Mouse (Mus musculus) adrenal gland, adult 2 months (tissue): ENCODE measurements around the gene Rars2. TPM values are rescaled to one million over a fixed set of nuclear protein-coding genes. Genes with fewer than 3 reads are reported as not detected.
"Not testable (repeated sequence)": the region's sequence is repeated elsewhere in the genome, so short reads cannot be mapped to it uniquely, and the experiment has no call there.

Experiments
- DNase-seq: peaks from one replicate; pipeline ENCODE4 v3.0.0; 2021
- long read RNA-seq: library from polyadenylated mRNA; stranded (forward); transcript quantifications from one replicate; pipeline ENCODE4 v2.0.0, GENCODE M21; 2021
- polyA plus RNA-seq: library from polyadenylated mRNA; depleted of rRNA; stranded (reverse); fragments of >200 nt; gene quantifications from 2 replicates; pipeline ENCODE4 v1.2.3, GENCODE M21; 2012; rRNA removed
- total RNA-seq, 2 experiments: library from RNA; stranded (reverse); gene quantifications; 2 replicates each; pipeline ENCODE4 v1.2.3; 2021

Rars2 gene
- total RNA-seq (10 to 100 TPM; 35.8 to 36.5 TPM), polyA plus RNA-seq (3.3 and 3.9 TPM in 2 replicates)
- long read RNA-seq, transcript Rars2-201 (20 exons, 1,868 nt) = major isoform, 28 of 32 reads
- long read RNA-seq, partial matches to known transcripts = 0 of 32 reads
- long read RNA-seq, other reads (novel, unspliced or antisense) = 4 of 32 reads

DNA sequence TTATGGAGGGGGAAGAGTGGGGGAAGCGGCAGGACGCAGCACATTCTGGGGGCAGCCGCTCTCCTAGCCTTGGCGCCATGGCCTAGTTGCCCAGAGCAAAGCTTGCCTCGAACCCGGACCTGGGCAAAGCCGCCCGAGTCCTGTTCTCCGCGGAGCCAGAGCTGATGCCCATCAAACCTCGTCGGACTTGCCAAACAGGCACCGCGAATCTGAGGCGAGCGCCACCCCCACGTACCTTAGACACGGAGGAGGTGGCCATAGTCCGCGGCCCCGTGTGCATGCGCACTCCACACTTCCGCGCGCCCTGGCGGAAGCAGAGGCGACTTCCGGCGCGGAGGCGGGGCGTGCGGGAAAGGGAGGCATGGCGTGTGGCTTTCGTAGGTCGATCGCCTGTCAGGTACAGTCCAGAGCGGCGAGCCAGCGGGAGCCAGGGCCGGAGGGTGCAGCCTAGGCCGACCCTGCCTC, at the start of gene Rars2, which contains the start of gene Orc3:
Gene Rars2 (plus strand): TSS at position 328 of the 465 bp plus-strand sequence.
Gene Orc3 (minus strand): TSS at position 315 of the 465 bp plus-strand sequence.
- peak; percentile 95 for DNase-seq

DNA sequence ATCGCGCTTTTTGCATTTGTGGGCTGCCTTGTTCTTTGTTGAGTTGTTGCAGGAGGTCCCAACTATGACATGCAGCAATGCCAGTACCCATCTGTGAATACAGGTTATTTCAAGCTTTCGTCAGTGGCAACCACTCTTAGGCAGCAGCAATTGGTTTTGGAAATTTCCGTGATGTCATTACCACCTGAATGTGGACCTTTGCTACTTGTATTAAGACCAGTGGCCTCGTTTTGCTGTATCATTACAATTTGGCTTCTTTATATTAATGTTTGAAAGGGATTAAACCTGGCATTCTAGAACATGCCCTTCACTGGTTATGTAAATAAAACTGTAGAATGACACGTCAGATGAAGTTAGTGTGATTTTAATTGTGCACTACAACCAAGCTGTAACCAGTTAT, 48.5 kb upstream of the Rars2 start:
- no peak for DNase-seq

DNA sequence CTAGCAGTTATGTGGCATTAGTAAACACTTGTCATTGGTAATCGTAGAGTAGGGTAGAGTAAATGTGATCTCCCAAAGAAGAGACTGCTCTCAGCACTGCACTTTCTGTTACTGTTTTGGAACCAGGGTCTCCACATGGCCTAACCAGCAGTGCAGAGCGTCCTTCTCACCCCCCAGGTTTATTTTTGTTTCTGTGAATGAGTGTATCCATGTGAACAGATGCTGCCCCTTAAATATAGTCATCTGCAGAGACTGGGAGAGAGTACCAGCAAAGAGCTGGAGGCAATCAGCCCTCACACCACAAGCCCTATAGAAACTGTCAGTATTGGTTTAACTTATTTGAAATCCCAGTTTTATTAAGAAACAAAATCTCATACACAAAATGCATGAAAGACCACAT, 41.9 kb upstream of the Rars2 start:
- no peak for DNase-seq

DNA sequence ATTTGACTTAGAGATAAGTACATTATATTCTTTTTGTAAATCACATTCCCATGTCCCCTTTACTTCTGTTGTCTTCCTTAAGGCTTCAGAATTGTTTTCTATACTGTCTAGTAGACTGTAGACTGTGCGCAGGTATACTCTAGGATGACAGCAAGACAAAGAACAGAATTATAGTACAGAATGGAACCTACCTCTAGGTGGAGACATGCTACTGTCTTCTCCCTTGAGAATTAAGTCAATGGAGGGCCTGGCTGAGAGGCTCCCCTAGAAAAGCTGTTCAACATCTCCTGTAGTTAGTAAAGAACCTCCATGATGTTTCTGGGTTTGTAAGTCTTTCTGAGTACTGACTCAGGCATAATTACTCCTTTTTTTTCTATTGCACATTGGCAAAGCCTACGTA, 37.7 kb upstream of the Rars2 start:
- no peak for DNase-seq

DNA sequence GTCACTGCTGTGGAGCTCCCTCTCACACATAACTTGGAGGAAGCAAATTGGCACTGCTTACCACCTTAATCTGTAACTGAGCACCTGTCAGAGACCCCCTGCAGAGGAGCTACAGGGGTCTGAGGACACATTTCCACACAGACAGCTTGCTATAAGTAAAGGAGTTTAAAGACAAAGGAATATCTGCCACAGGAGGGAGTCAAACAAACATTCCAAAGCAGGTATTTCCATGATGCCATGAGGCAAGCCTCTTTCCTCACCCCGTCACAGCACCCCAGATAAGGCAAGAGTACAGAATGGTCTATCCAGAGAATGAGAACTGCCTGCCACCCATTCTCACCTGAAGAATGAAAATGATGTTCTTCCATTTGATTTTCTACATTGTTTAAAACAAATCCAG, 35.5 kb upstream of the Rars2 start:
- no peak for DNase-seq

DNA sequence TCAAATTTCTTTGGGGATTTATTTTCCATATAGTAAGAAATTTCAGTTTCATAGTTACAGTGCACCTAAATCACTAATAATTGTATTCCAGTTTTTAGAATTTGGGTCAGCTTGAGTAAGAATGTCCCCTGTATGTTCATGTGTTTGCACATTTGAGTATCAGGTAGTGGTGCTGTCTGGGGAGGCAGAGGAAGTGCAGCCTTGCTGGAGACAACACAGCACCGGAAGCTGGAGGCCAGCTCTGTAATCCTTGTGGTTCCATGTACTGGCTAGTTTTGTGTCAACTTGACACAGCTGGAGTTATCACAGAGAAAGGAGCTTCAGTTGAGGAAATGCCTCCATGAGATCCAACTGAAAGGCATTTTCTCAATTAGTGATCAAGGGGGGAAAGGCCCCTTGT, 33.3 kb upstream of the Rars2 start:
- not testable (repeated sequence) for DNase-seq

DNA sequence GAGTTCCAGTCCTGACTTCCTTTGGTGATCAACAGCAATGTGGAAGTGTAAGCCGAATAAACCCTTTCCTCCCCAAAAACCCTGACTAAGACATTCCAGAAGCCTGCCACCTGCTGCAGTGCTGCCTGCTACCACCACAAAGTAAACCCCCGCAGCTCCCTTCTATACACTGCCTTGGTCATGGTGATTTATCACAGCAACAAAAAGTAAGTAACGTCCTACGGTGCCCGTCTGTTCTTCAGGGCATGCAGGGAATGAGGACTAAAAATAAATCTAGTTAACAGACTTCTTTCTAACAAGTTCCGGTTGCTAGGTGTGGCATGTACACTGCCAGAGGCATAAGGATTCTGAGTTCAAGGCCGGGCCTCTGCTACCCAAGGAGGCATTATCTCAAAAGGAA, 32.8 kb upstream of the Rars2 start:
- DNase-seq = peak; percentile 17

DNA sequence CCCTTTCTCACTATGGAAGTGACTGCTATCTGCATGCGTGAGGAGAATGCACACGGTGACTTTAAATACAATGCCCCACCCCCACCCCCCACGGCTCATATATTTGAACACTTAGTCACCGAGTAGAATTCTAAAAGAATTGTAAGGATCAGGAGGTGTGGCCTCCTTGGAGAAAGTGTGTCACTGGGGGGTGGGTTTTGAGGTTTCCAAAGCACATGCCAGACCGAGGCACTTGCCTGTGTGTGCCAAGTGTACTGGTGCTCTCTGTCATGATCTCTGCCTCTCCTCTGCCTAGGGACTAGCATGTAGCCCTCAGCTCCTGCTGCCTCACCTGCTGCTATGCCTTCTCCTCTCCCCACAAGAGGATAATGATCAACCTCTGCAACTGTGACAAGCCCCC, 32.3 kb upstream of the Rars2 start:
- peak; percentile 32 for DNase-seq

DNA sequence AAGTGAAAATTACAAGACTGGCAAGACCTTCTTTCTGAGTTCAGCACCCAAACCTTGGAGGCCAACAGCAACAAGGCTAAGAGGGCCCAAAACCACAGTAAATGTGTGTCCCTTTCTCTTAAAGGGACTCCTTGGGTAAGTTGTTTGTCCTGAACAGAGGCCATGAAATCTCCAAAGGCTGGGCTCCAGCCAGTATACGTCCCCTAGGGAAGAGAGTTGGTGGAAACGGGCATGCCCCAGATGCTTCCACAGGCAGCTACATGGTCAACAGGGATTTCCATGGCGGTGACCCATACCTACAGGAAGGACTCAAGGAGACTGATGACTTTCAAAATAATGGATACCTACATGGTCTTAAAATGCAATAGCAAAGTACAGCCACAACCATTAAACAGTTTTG, 31.3 kb upstream of the Rars2 start:
- no peak for DNase-seq

DNA sequence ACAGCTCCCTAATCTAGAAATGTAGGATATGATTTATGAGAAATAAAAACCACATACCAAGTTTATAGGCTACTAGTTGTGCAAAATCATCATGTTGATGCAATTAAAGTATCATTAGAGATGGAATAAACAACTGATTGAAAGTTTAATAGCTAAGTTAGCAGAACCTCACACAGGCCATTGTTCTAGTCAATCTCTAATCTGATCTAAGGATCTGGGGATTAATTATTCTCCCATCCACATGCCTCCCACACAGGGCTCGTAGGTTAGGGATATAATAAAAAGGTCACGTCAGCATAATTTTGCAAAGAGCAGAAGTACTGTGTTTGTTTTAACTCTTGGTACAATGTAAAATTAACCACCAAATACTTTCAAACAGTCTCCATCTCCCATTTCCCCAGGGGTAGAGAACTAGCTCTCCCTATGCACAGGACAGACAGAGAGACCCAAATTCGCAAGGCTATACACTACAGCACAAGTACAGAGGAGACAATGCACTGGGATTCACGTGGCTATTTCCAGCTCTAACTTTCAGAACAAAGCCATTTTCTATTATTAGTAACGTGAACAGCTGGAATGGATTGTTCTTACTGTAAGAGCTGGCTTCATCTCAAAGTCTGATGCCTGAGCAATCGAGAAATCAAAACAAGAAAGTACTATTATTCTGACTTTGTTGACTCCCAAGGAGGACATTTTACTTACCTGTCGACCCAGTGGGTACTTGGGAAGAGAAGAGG, 29.7 kb upstream of the Rars2 start:
- no peak for DNase-seq

DNA sequence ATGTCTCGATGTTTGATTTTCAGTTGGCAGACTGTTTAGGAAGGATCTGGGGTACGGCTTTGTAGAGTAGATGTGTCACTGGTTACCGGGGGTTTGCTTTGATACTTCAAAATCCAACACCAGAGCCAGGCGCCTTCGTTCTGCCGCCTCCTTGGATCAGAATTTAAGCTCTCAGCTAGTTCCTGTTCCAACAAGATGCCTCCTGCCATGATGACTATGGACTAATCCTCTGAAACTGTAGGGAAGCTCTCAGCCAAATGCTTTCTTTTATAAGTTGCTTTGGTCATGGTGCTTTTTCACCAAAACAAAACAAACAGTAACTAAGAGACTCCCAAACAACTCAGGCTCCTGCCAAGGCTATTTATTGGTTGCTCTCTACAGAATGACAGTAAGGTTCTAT, 11.6 kb upstream of the Rars2 start:
- no peak for DNase-seq

DNA sequence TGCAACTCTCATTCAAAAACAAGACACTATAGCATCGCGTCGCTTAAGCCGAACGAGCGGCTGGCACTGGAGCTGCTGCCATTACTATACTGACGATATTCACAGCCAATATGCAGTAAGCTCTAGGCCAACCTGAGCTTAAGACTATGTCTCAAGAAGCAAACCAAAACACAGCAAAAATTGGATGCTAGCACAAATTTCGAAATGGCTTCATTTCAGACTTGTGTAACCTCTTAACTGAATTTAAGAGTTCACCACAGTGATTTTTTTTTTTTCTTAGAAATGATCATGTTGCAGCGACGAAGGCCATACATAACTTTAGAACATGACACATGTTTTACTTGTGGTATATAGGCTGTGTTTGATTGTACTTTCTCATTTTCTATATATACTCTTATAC, 8.1 kb upstream of the Rars2 start:
- DNase-seq = no peak

DNA sequence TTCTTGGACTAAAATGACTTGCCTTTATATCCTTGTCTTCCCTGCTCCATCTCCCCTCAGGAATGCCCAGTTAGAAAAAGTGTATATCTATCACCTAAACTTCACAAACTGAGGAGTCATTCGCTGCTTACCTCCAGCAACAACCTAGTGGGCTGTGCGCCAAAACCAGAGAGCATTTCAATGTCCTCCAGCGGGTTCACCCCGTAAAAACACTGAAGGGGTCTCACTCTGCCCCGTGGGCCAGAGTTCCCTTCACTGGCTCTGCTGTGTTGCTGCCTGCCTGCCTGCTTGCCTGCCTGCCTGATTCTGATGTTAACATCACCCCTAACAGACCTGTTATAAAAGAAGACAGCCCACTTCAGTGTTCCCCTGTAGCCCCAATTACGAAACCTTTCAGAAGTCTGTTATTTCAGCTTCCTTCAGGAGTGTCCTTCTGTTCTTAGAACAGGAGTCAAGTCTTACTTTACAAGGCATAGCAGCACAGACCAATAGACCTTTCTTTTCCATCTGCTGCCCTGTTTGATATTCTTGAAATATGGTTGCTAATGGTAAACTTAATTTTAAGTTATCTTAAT, 1.1 kb upstream of the Rars2 start:
- peak; percentile 15 for DNase-seq

DNA sequence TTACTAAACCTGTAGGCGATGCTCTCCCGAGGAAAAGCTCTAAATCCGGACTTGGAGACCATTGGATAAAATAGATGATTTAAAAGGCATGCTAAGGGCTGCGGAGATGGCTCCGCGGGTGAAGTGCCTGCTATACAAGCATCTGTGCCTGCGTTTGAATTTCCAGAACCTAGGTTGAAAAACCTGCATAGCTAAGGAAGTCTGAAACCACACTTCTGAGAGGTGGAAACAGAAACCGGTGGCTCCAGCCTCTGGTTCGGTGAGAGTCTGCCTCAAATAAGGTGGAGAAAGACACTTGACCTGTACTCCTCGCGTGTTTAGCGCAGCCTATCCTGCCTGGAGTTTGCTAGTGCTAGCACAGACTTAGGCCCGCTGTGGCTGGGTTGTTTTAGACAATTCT, 546 bp downstream of the Rars2 start:
- DNase-seq = peak; percentile 23

DNA sequence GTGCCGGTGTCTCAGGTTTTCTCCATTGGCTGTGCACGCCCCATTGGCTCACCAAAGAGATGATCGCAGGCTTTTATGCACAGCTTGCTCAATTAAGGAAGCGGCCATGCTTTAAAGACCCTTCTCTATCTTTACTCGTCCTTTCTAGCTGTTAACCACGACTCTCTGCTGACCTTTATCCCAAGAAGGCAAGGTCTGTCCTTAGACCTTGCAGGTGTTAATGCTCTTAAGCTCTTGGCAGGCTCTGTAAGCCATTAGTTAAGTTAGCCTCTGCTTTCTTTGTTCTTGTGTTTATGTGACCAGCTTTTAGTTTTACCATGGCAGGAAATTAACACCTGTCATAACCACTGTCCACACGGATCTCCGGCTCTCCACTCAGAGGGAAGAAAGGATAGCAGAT, 1.4 kb downstream of the Rars2 start:
- no peak for DNase-seq

DNA sequence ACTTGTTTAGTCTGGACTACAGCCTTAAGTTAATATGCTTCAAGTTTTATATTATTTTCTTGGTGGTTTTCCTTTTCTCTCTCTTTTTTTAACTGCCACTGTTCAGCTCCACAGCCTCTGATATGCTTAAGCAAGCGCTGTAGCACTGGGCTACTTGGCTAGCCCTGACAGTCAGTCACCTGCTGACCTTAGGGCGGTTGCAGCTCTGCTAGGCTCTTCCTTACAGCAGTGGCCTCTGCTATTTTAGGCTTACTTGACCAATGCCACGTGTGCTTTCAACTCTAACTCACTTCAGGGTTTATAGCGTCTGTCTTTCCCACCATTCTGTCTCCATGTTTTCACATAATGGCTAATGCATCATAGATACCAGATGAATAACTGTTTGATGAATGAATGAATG, 10.8 kb downstream of the Rars2 start:
- peak; percentile 26 for DNase-seq

DNA sequence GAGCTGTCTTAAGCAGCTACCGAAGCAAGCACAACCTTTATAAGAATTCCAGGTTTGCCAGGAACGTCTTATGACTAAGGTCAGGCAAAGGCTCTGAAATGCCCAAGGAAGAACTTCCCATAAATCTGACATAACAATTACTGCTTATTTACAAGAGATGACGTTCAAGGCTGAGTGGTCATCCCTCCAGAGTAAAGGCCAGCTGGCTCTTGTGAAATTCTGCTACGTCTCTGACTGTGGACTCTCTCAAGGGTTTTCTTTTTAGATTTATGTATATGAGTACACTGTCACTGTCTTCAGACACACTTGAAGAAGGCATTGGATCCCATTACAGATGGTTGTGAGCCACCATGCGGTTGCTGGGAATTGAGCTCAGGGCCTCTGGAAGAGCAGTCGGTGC, 11.6 kb downstream of the Rars2 start:
- DNase-seq = peak; percentile 71

DNA sequence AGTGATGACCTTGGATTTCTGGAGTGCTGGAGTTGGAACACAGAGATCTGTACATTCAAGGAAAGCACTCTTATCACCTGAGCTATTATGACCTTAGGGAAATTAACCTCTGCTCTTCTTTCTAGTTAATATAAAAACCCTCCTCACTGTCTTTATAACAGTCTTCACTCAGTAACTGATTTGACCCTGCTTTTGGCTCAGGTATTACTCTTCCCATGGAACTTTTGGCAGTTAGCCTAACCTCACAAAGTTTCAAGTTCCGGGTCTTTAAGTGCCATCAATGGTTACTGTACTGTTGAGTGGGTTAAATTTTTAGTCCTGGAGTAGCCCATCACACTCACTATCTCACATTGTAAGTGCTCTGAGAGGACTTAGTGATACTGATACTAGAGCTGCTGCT, 15.2 kb downstream of the Rars2 start:
- no peak for DNase-seq

DNA sequence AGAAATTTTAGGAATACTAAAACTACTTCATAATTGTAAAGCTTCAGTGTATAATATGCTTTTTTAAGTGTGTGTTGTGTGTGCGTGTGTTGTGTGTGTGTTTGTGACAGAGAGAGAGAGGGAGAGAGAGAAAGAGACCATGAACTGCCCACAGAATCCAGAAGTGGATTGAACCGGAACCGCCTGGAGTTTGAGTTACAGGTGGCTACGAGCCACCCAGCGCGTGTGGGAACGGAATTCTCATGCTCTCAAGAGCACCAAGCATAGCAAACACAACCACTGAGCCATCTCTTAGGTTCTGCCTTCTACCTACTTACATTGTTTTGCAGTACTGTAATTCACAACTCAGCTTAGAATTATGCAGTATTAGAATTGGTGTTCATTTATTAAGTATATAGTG, 19.4 kb downstream of the Rars2 start:
- no peak for DNase-seq

DNA sequence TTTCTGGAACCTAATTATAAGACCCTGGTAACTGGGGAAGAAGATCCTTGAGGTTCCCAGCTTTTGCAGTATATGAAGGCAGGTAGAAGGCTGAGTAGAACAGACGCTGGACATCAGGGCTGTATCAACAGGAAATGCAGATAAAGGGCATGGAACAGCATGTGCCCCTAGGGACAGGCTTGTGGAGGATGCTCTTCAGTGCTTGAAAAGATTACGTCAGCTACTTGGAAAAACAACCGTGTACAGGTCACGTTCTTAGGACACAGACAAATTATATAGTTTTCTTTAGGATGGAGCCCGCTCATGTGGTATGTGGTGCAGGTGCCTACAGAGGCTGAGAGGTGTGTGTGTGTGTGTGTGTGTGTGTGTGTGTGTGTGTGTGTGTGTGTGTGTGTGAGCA, 21.3 kb downstream of the Rars2 start:
- DNase-seq = no peak

DNA sequence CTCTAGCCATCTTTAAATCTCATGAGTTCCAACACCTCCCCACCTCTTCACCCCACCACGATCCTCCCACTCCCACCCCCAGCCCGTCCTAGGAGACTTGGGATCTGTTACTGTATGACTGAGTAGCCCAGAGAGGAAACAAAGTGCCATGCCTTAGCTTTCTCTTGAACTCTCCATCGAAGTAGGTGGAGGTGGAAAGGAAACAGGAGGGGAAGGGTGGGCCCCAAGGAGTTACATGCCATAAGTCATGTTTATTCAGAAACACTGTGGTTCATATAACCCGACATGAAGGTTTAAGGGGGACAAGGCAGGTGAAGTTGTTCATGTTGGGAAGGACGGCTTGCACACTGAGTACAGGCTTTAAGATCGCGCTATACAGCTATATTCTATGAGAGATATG, 22.6 kb downstream of the Rars2 start:
- DNase-seq = no peak

DNA sequence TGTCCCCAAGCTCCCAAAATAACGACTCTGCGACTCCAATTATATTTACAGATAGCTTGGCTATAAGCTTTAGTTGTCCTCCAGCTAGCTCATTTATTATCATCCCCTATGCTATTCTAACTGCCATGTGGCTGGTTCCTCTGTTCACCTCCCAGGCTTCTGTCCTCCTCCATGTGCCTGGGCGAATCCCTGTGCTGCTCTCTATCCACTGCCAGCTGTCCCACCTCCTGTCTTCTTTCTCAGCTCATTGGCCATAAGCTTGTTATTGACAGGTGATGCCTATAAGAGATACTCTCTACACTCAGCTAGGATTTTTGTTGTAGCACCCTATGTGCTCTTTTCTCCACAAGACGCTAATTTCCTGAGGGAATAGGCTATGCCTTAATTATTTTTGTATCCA, 23.1 kb downstream of the Rars2 start:
- no peak for DNase-seq

DNA sequence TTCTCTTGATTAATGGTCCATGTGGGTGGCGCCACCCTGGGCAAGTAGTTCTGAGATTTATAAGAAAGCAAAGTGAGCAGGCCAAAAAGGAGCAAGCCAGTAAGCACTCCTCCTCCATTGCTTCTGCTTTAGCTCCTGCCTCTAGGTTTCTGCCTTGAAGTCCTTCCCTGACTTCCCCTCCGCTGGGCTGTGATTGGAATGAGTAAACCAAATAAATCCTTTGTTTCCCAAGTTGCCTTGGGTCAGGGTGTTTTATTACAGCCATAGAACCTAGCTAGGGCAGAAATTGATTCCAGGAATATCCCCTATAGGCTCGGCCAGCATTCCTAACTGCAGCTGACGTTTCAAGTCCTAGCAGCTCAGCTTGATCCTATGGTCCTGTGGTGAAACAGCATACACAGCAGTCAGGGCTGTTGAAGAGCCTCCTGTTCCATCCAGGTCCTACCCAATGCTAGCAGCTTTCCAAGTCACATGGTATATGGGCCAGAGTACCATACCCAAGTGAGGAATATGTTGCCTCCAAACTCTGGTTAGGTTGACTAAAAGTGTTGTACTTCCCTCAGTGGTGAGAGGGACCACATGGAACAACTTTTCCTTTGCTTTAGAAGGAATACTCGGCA, 25.1 kb downstream of the Rars2 start:
- DNase-seq = no peak
